Mouse (Mus musculus): Measurements from ENCODE around the gene Gm47996.
"Not testable (repeated sequence)": the region's sequence is repeated elsewhere in the genome, so short reads cannot be mapped to it uniquely, and the experiment has no call there.

Gm47996 gene

GRCm38 (mm10) chr1:151209824-151210355, at the start of gene Gm47996:
Gene Gm47996, plus strand, starts transcription at chr1:151210131.
- not testable (repeated sequence) for DNase-seq (ENCODE audit: low spot score in 2 of 2)

- DNase-seq (ENCODE audit: low spot score in 2 of 2) = no peak
Measured at GRCm38 (mm10) chr1:151166031-151166430, 43.9 kb upstream of the Gm47996 start.

- DNase-seq (ENCODE audit: low spot score in 2 of 2) = no peak
Measured at GRCm38 (mm10) chr1:151167297-151168047, 42.5 kb upstream of the Gm47996 start.

GRCm38 (mm10) chr1:151168637-151169036, 41.3 kb upstream of the Gm47996 start:
- no peak for DNase-seq (ENCODE audit: low spot score in 2 of 2)

- no peak for DNase-seq (ENCODE audit: low spot score in 2 of 2)
Measured at GRCm38 (mm10) chr1:151171572-151172461, 38.1 kb upstream of the Gm47996 start.

GRCm38 (mm10) chr1:151177030-151177936, 32.6 kb upstream of the Gm47996 start:
- DNase-seq (ENCODE audit: low spot score in 2 of 2) = peak in 1 of 2 experiments; percentile 10

GRCm38 (mm10) chr1:151177937-151178271, 32.0 kb upstream of the Gm47996 start:
- DNase-seq (ENCODE audit: low spot score in 2 of 2) = no peak

GRCm38 (mm10) chr1:151178505-151179083, 31.3 kb upstream of the Gm47996 start:
- no peak for DNase-seq (ENCODE audit: low spot score in 2 of 2)

- DNase-seq (ENCODE audit: low spot score in 2 of 2) = no peak
Measured at GRCm38 (mm10) chr1:151180167-151180566, 29.8 kb upstream of the Gm47996 start.

- DNase-seq (ENCODE audit: low spot score in 2 of 2) = not testable (repeated sequence)
Measured at GRCm38 (mm10) chr1:151182266-151182665, 27.7 kb upstream of the Gm47996 start, which contains the start of gene Gm47985. Gene Gm47985, plus strand, starts transcription at chr1:151182537.

GRCm38 (mm10) chr1:151186186-151186585, 23.7 kb upstream of the Gm47996 start:
- not testable (repeated sequence) for DNase-seq (ENCODE audit: low spot score in 2 of 2)

GRCm38 (mm10) chr1:151186879-151187424, 23.0 kb upstream of the Gm47996 start:
- DNase-seq (ENCODE audit: low spot score in 2 of 2) = not testable (repeated sequence)

- no peak for DNase-seq (ENCODE audit: low spot score in 2 of 2)
Measured at GRCm38 (mm10) chr1:151188469-151188868, 21.5 kb upstream of the Gm47996 start.

GRCm38 (mm10) chr1:151192075-151192474, 17.9 kb upstream of the Gm47996 start, which contains the start of gene Gm8947:
Gene Gm8947, plus strand, starts transcription at chr1:151192376.
- not testable (repeated sequence) for DNase-seq (ENCODE audit: low spot score in 2 of 2)

GRCm38 (mm10) chr1:151192739-151193138, 17.2 kb upstream of the Gm47996 start:
- DNase-seq (ENCODE audit: low spot score in 2 of 2) = not testable (repeated sequence)

- DNase-seq (ENCODE audit: low spot score in 2 of 2) = not testable (repeated sequence)
Measured at GRCm38 (mm10) chr1:151195986-151196385, 13.9 kb upstream of the Gm47996 start.

- DNase-seq (ENCODE audit: low spot score in 2 of 2) = not testable (repeated sequence)
Measured at GRCm38 (mm10) chr1:151196690-151197089, 13.2 kb upstream of the Gm47996 start.

- DNase-seq (ENCODE audit: low spot score in 2 of 2) = not testable (repeated sequence)
Measured at GRCm38 (mm10) chr1:151198120-151198519, 11.8 kb upstream of the Gm47996 start, which contains the start of gene Gm47995. Gene Gm47995, plus strand, starts transcription at chr1:151198448.

GRCm38 (mm10) chr1:151200620-151201019, 9.3 kb upstream of the Gm47996 start:
- DNase-seq (ENCODE audit: low spot score in 2 of 2) = not testable (repeated sequence)

- not testable (repeated sequence) for DNase-seq (ENCODE audit: low spot score in 2 of 2)
Measured at GRCm38 (mm10) chr1:151202771-151203170, 7.2 kb upstream of the Gm47996 start.

All from right cerebral cortex, adult 2 months (tissue).